Mouse (Mus musculus) retina, postnatal 7 days (tissue): Measurements from ENCODE around the gene Olfr371.

Source experiments
- DNase-seq: peaks from one replicate; pipeline ENCODE4 v3.0.0-alpha.2; 2012; ENCODE audit warnings: low read depth, low spot score

The Olfr371 gene

GRCm38 (mm10) chr8:85225688-85226087 is at the start of gene Olfr371:
TSS of gene Olfr371 (plus strand) at chr8:85225988.
- DNase-seq = no peak

GRCm38 (mm10) chr8:85192346-85192745 is 33.4 kb upstream of the Olfr371 start:
- no peak for DNase-seq

DNA sequence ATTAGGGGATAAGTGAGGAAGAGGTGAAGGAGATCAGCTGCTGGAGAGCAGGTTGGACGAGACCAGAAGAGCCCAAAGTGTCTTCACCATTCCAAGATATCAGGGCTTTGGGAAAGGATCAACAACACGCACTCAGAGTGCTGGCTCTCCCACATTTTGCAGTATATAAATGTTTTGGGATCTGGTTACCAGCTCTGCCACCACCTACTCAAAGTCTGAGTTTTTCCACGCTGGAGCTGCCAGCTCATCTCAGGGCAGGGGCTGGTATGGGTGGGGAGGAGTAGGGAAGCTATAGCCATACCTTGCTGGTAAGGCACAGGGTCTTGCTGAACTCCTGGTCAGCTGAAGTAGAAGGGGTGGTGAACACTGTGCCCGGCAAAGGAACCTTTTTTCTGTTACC is 5.6 kb upstream of the Olfr371 start:
- DNase-seq = no peak

DNA sequence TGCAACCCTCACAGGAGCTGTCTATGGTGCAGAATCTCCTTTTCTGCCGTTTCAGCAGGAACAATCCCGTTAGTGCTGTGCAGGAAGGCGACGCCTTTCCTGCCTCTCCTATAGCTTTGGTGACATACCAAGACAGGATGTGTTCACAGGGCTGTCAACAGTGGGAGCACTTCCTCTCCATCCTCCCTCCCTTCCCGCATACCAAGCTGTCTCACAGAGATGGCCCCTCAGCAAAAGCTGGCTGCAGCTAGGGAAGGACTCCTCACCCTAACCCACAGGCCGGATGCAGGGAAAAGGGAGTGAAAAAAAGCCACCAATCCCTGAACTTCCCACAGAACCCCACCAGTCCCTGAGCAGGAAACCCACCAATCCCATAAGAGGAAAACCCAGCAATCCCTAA is 4.8 kb upstream of the Olfr371 start:
- no peak for DNase-seq

GRCm38 (mm10) chr8:85227297-85227696 is 1.5 kb downstream of the Olfr371 start:
- DNase-seq = no peak
